Mouse (Mus musculus): ENCODE data around the gene Zfp160. TPM values are rescaled to one million over a fixed set of nuclear protein-coding genes. Genes with fewer than 3 reads are reported as not detected.
"Not testable (repeated sequence)": the region's sequence is repeated elsewhere in the genome, so short reads cannot be mapped to it uniquely, and the experiment has no call there.

Zfp160 gene
- 10 to 100 TPM; 15.7 to 22.4 TPM for total RNA-seq (2021)

GRCm38 (mm10) chr17:21008382-21009331, at the start of gene Zfp160:
Gene Zfp160 (plus strand): TSS chr17:21008903.
- peak; percentile 89 to 90 for DNase-seq (ENCODE audit: low spot score in 2 of 2)
- intact Hi-C loops (cut with DNase I): loop anchor here (2.0 kb wide), 1 partner anchor 64 kb away; the partner anchor contains the start of gene Ppp2r1a

GRCm38 (mm10) chr17:20960386-20960785, 48.3 kb upstream of the Zfp160 start:
- DNase-seq (ENCODE audit: low spot score in 2 of 2): no peak
- intact Hi-C loops (cut with DNase I): no loop called here

- intact Hi-C loops (cut with DNase I): no loop called here
Measured at GRCm38 (mm10) chr17:20965421-20965820, 43.3 kb upstream of the Zfp160 start.

GRCm38 (mm10) chr17:20966681-20967080, 42.0 kb upstream of the Zfp160 start:
- no peak for DNase-seq (ENCODE audit: low spot score in 2 of 2)
- intact Hi-C loops (cut with DNase I): no loop called here

More at GRCm38 (mm10) chr17:20965421-20965820, 43.3 kb upstream of the Zfp160 start:
- no peak for DNase-seq (ENCODE audit: low spot score in 2 of 2)

DNA sequence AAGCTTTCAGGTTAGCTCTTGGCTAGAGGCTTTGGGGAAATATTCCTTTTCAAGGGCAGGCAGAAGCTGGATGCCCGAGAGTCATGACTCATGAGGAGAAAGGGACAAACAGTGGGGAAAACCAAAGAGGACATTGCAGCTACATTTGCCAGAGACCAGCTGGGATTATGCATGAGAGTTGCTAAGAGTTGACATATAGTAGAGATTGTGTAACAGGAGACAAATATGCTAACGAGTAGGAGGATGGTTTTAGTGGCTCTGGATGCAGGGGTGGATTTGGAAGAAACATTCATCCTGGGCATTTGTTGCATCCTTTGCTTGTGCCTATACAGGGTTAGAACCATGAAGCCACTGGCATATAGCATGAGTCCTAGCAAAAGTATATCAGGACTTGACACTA, 15.0 kb upstream of the Zfp160 start:
- intact Hi-C loops (cut with DNase I): no loop called here
- DNase-seq (ENCODE audit: low spot score in 2 of 2): peak; percentile 11

DNA sequence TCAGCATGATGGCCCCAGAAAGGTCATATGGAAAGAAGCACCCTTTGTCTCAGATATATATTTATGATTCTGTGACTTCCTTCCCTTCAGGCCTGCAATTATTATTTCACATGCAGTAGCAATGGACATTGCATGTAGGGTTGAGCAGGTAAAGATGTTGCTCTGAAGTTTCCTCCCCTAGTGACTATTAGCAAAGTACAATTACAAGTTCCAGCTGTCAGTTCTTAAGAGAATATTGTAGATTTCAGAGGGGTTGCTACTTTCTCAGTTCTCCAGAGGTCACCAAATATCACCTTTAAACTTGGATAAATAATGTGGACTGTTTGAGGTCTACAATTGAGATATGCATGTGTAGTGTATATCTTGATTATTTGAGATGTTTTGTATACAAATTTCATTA, 12.3 kb upstream of the Zfp160 start, which contains the start of gene Vmn1r233:
Gene Vmn1r233, minus strand, starts transcription at position 101 of the 400 bp plus-strand sequence.
- no peak for DNase-seq (ENCODE audit: low spot score in 2 of 2)
- intact Hi-C loops (cut with DNase I): no loop called here

GRCm38 (mm10) chr17:21009726-21010125, 1.0 kb downstream of the Zfp160 start:
- no peak for DNase-seq (ENCODE audit: low spot score in 2 of 2)
- intact Hi-C loops (cut with DNase I): loop anchor here (2.0 kb wide), 1 partner anchor 65 kb away; the partner anchor contains the start of gene Ppp2r1a

DNA sequence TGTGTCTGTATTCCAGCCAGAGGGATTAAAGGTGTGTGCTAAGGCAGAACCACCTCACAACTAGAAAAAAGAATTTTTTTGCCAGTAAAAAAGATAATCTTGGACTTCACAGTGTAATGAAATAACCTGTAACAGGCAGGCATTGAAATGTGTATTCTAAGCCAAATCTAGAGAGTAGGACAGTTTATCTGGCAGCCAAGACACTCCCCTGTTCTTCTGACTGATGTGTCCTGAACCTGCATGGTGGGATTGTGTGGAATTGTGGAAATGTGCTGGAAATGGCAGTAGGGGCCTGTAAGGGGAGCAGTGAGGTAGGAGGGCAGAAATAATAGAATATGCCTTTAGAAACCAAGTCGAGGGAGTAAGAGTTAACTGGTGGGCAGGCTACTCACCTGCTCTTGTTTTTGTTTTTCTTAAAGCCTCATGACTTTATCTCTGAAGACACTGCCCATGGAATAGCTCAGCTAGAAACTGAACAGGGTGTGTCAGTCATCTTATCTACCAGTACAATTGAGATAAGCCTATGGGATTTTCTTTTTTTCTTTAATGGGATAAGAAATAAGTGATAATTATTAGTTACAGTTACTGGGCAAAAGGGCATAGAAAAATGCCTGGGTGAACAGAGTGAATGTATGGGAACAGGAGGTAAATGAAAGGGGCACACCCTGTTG, 9.8 kb downstream of the Zfp160 start:
- no peak for DNase-seq (ENCODE audit: low spot score in 2 of 2)
- intact Hi-C loops (cut with DNase I): no loop called here

GRCm38 (mm10) chr17:21048020-21048419, 39.3 kb downstream of the Zfp160 start:
- DNase-seq (ENCODE audit: low spot score in 2 of 2); intact Hi-C loops (cut with DNase I): not testable (repeated sequence)

GRCm38 (mm10) chr17:21050901-21051300, 42.2 kb downstream of the Zfp160 start:
- intact Hi-C loops (cut with DNase I): no loop called here
- DNase-seq (ENCODE audit: low spot score in 2 of 2): no peak

DNA sequence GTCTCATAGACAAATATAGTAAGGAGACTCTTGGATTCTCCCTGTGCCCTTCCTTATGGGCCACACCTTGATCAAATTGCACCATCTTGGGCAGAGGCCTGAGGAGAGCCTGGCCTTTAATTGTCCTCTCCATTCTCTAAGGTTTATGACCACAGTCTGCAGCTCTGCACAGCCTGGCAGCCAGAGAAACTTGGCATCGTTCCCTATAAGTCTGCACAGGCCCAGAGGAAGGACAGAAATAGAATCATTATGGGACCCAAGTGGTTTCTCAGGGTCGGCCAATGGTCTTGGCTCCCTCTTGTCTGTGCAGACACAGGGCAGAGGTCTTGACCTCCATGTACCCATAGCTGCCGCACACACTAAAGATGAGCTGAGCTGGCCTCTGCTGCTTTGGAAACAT, 42.6 kb downstream of the Zfp160 start:
- DNase-seq (ENCODE audit: low spot score in 2 of 2); intact Hi-C loops (cut with DNase I): not testable (repeated sequence)

DNA sequence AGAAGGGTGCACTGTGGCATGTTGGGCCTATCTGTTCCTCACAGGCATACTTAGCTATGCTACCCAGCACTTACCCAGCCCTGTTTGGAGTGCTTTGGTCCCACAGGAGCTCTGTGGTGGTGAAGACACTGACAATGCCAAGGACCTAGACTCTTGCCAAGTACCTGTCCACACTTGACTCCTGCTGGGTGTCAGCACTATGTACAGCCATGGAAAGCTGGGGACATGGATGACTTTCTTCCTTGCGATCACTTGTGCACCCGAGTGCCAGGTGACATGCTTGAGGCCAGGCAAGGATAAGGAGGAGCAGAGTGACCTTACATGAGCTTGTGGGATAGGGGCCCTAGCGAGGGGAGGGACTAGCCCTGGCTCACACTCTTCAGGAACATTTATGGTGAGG, 43.2 kb downstream of the Zfp160 start:
- intact Hi-C loops (cut with DNase I); DNase-seq (ENCODE audit: low spot score in 2 of 2): not testable (repeated sequence)

DNA sequence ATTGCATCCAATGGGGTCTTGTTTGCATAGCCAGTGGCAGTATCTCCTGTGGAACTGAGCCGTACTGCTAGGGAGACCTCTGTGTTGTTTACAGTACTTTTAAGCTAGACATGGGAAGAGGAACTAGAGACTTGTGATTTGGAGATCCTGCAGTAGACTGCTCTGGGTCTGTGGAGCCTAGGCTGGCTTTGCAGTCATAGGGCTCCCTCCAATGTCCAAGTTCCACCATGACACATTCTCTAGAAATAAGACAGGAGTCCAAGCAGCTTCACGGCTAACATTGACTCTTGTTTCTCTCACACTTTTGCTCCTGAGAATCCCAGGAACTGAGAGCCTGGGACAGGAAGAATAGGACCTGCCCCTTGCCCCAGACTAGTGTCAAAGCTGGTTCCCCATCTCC, 44.6 kb downstream of the Zfp160 start:
- intact Hi-C loops (cut with DNase I): no loop called here
- no peak for DNase-seq (ENCODE audit: low spot score in 2 of 2)

GRCm38 (mm10) chr17:21055111-21055510, 46.4 kb downstream of the Zfp160 start:
- DNase-seq (ENCODE audit: low spot score in 2 of 2); intact Hi-C loops (cut with DNase I): not testable (repeated sequence)

- DNase-seq (ENCODE audit: low spot score in 2 of 2): no peak
Measured at GRCm38 (mm10) chr17:21065501-21065900, 56.8 kb downstream of the Zfp160 start.

DNA sequence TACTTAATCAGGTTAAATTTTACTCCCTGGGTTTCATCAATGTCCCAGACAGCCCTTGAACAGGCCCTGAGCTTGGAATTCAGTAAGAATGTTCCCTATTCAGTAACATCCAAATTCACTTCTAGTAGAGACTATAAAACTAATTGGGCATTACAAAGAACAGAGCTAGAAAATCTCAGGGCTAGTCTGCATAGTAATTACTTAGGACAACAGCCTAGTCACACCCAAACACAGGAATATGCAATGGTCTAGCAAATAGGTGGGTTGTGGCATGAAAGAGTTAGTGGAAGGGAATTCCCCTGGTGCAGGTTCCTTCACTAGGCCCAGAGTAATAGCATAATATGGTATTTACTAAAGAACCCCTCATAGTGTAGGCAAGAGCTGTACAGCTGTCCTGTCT, 58.3 kb downstream of the Zfp160 start:
- intact Hi-C loops (cut with DNase I): no loop called here
- DNase-seq (ENCODE audit: low spot score in 2 of 2): no peak

More at GRCm38 (mm10) chr17:21065501-21065900, 56.8 kb downstream of the Zfp160 start:
- intact Hi-C loops (cut with DNase I): no loop called here

GRCm38 (mm10) chr17:21069443-21069842, 60.7 kb downstream of the Zfp160 start:
- intact Hi-C loops (cut with DNase I): not testable (repeated sequence)

GRCm38 (mm10) chr17:21070971-21071370, 62.3 kb downstream of the Zfp160 start:
- intact Hi-C loops (cut with DNase I); DNase-seq (ENCODE audit: low spot score in 2 of 2): not testable (repeated sequence)

More at GRCm38 (mm10) chr17:21069443-21069842, 60.7 kb downstream of the Zfp160 start:
- not testable (repeated sequence) for DNase-seq (ENCODE audit: low spot score in 2 of 2)
